Mouse (Mus musculus) adrenal gland, adult 2 months (tissue): ENCODE data around the gene Fhl1. TPM values are rescaled to one million over a fixed set of nuclear protein-coding genes. Genes with fewer than 3 reads are reported as not detected.

Experiments used
- DNase-seq: peaks from one replicate; pipeline ENCODE4 v3.0.0; 2021
- long read RNA-seq: library from polyadenylated mRNA; stranded (forward); transcript quantifications from one replicate; pipeline ENCODE4 v2.0.0, GENCODE M21; 2021
- polyA plus RNA-seq: library from polyadenylated mRNA; depleted of rRNA; stranded (reverse); fragments of >200 nt; gene quantifications from 2 replicates; pipeline ENCODE4 v1.2.3, GENCODE M21; 2012; rRNA removed
- total RNA-seq, 2 experiments: library from RNA; stranded (reverse); gene quantifications; 2 replicates each; pipeline ENCODE4 v1.2.3; 2021

Gene Fhl1
- total RNA-seq (10 to 100 TPM; 27.9 to 59.4 TPM), polyA plus RNA-seq (31.5 and 35.3 TPM in 2 replicates)
- long read RNA-seq, transcript Fhl1-201 (7 exons, 2,356 nt): major isoform, 7 of 19 reads
- long read RNA-seq, partial matches to known transcripts: 2 of 19 reads
- long read RNA-seq, other reads (novel, unspliced or antisense): 9 of 19 reads

GRCm38 (mm10) chrX:56731306-56732201, at the start of gene Fhl1:
Gene Fhl1 (plus strand): TSS chrX:56731787.
- DNase-seq: peak; percentile 62

DNA sequence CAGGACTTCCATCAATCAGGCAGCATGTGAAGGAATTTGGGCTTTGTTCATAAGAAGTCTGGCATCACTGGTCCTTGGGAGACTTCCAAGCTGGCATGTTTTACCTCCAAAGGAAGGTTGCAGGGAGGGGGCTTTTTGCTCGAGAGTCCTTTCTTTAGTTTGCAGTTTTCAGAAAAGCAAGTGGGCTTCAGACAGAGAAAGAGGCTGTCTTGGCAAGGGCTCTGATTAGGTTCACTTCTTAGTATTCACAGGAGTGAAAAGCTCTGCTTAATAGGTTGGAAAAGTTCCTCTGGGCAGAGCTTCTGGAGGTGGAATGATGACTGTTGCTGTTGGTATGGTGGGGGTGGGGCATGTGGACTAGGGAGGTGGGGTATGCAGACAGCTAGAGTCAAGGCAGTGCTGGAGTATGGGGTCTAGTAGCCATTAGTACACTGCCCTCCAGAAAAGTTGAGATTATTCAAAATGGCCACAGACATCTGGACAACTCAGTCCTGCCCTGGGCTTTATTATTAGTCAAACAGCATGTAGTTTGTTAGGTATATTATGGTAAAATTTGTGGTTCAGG, 49.3 kb upstream of the Fhl1 start:
- no peak for DNase-seq

- no peak for DNase-seq
Observed at GRCm38 (mm10) chrX:56683521-56683920, 48.1 kb upstream of the Fhl1 start.

DNA sequence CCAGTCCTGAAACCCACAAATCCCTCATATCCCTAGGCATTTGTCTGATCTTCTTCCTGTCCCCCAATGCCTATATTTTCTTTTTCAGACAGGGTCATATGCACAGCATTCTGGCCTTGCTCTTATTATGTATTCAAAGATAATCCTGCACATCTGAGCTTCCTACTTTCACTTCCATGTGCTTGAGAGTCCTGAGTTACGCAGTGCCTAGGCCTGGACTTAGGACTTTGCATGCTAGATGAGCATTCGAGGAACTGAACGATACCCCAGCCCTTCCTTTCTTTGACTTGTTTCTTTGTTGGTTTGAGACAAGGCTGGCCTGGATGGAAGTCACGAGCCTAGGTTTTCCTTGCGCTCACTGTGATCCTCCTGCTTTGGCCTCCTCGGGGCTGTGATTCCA, 39.0 kb upstream of the Fhl1 start:
- DNase-seq: no peak

- DNase-seq: no peak
Observed at GRCm38 (mm10) chrX:56694539-56694938, 37.0 kb upstream of the Fhl1 start.

- DNase-seq: no peak
Observed at GRCm38 (mm10) chrX:56697199-56697780, 34.3 kb upstream of the Fhl1 start.

GRCm38 (mm10) chrX:56697886-56698285, 33.7 kb upstream of the Fhl1 start:
- no peak for DNase-seq

DNA sequence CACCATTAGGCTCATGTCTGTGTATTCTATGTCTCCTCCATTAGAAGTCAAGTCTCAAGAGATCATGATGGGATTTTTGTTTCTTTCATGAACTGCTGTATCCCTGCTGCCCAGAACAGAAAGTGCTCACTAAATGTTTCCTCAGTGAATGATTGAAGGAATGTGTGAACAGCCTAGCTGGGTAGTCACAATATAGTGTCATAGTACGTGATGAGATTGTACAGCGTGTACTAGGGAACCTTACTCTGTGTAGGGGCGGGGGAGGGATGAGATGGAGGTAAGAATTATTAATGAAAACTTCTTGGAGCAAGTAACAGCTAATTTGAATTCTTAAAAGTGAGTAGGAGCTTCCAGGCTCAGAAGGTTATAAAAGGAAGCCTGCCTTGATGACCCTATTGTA, 30.3 kb upstream of the Fhl1 start:
- DNase-seq: no peak

DNA sequence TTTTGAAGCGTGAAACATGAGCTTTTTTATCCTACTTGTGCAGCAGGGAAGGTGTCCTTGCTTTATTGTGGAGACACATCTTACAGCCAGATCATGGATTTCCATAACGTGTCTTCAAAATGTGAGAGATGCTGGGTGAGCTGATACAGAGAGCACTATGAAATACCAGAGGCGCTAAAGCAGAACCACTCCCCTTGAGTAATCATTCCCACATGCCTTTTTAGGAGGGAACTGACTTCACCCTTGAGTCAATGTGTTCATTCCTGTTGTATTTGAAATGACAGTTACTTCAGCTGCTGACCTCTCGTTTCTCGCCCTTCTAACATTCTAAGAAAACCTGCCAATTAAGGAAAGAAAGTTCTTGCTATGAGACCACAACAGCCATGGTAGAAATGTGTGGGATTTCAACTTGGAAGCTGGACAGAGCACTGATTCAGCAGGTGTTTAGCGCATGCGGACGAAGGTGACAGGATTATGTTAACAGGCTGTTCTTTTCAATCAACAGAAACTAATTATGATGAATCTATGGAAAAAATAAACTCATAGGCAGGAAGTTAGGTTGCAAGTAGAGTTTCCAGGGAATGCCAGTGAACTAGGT, 27.5 kb upstream of the Fhl1 start:
- DNase-seq: no peak

DNA sequence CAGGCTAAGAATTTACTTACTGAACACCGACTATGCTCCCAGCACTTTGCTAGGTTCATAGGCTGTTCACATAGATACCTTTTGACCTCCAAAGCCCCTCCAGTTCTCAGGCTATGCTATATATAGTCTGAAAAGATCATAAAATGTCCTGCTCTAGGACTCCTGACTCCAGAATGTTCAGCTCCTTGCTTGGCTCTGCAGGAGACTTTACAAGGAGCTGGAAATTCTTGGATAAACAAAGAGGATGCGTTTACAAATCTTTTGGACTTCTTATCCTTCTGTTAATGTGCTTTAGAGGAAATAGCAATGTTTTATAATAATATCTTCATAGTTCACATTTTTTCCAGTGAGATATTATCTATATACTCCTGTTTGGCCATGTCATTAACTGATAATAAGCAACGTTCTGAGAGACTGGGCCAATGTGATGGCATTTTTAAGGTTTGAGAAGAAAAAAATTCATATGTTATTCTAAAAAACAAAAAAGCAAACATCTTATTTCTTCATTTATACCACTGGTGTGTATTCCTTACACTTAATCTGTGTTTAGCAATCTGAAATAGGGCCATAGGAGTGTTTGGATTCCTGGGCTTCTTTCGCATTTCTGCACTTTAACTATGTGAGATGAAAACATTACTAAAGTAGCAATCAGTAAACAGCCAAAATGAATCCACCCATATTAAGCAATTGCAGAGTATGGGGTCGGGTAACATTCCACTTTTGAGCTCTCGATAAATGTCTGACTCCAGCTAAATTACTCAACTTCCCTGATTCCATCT, 22.8 kb upstream of the Fhl1 start:
- DNase-seq: no peak

DNA sequence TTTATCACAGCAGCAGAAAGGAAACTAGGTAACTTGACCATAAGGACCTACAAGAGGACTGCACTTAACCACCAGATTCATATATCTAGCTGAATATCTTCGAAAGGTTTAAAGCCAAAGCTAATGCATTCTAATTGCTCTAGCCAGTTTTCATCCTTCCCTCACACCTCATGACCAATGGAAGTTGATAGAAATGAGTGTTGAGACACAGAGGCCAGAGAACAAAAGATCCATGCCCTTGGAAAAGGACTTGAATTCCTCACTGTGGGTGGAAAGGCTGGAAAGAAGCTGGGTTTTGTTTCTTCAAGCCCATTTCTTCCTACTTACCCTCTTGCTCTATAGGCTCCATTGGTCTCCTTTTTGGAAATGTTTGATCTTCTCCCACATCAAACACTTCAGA, 21.1 kb upstream of the Fhl1 start:
- DNase-seq: no peak

- no peak for DNase-seq
Observed at GRCm38 (mm10) chrX:56712666-56713065, 18.9 kb upstream of the Fhl1 start.

DNA sequence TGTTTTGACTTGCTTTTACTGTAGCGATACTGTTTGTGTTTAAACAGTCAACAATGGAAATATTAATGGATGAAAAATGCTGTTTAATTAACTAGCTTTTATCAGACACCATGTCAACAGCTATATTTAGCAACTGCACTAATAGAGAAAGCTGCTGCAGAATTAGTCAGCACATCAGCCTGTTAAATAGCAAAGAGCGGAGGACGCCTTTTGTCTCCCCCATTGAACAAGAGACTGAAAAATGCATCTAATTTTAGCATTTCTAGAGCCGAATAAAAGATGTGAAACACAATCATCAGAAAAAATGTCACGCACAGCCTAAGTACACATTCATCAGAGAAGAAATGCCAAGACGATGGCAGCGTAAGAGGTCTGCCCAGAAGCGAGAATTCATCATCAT, 9.0 kb upstream of the Fhl1 start:
- no peak for DNase-seq

- DNase-seq: no peak
Observed at GRCm38 (mm10) chrX:56728507-56728906, 3.1 kb upstream of the Fhl1 start.

DNA sequence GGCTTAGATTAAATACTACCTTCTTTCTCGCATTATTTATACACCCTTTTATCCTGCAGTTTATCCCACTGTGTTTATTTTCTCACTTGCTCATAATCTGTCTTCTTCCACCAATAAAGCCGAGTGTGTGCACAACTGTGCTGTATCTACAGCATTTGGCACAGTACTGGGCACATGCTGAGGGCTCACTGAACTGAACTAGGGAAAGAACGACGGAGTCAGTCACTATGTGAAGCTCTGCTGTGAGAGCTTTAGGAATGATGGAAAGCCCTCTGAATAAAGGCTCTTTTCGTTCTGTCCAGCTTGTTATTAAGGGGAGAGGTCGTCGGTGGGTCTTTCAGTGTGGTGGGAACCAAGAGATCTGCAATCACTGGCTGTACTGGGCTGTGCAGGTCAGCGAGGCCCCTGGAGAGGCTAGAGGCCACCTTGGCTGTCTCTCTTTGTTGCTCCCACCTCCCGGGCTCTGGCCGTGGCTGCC, 720 bp upstream of the Fhl1 start:
- DNase-seq: no peak

GRCm38 (mm10) chrX:56732401-56732800, 814 bp downstream of the Fhl1 start:
- DNase-seq: no peak

DNA sequence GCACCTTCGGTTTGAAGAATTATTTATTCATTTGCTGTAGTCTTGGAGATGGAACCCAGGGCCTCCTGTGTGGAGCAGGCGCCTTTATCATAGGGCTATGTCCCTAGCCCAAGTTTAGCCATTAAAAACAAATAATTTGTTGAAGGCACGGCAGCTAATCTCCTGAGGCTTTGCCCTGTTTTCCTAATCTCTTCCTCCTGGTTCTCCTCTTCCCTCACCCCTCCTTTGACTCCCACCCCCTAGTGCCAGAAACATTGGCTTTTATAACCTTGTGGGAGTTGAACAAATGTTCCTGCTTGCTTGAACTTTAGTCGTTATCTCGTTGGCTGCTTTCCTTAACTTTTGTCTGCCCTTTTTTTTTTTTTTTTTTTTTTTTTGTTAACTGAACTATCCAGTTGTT, 2.8 kb downstream of the Fhl1 start:
- peak; percentile 8 for DNase-seq

GRCm38 (mm10) chrX:56736226-56736625, 4.6 kb downstream of the Fhl1 start:
- DNase-seq: no peak

DNA sequence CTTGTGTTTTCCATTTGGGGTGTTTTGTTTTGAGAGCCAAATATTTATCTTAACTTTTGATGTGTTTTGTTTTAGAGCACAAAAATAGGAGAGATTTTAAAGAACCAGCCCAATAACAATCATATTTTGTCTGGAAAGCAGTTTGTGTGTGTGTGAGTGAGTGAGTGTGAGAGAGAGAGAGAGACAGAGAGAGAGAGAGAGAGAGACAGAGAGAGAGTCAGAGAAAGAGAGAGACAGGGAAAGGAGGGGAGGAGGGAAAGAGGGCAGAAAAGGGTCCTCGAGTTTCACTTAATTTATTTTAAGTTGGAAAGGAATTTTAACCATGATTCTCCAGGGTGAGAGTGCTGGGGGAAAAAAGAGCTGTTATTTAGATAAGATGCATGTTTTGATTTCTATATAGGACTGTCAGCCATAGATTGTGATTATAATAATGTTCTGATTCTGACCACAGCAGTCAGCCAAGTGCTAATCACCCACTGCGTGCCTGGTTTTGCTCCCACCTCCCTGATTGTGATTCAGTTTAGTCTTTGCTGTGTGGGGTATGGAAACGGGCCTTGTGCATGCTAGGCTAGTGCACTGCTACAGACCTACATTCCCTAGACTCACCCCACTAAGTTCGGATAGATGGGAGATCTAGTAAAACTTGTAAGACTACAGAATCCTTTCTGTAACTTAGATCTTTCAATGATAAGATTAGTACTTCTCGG, 6.4 kb downstream of the Fhl1 start:
- no peak for DNase-seq

GRCm38 (mm10) chrX:56741428-56741827, 9.8 kb downstream of the Fhl1 start:
- DNase-seq: no peak

DNA sequence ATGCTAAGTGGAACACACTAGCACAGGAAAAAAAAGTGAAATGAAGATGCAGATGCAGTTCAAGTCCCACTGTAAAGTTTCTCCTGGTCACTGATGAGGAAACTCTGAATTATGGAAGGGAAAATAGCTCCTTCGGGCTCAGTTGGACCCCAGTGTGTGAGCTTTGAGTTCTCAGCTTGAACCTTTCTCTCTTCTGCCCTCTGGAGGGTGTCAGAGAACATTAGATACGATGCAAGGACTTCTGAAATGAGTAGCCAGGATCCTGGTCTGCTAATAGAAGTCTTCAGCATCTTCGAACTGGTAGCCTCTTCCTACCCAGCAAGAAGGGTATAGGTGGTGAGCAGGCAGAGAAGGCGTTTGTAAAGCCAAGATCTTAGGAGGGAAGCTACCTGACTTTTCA, 19.9 kb downstream of the Fhl1 start:
- no peak for DNase-seq
